Mouse (Mus musculus) lung, postnatal 0 days (tissue): ENCODE measurements at regions not wholly inside any gene's neighbourhood (a gene's known extent, or its start where the extent isn't known, plus 50 kb on each side); places are given as distances from the start of the nearest gene placed in this dataset.

ENCODE experiments used
- CTCF ChIP-seq: IDR thresholded peaks from 2 replicates; pipeline ENCODE4 v1.5.1; 2016; ENCODE audit warnings: antibody characterized with exemption, mild to moderate bottlenecking
- EP300 ChIP-seq: IDR thresholded peaks from 2 replicates; pipeline ENCODE4 v1.6.1; 2016; ENCODE audit warnings: antibody characterized with exemption, mild to moderate bottlenecking, control low read depth

- no peak for TF ChIP-seq CTCF
- TF ChIP-seq EP300, result no peak
Measured at GRCm38 (mm10) chr7:136213962-136214308, 497.8 kb upstream of the Mki67 start.
